Mouse (Mus musculus): Measurements from ENCODE around the gene Tubgcp2. TPM values are rescaled to one million over a fixed set of nuclear protein-coding genes. Genes with fewer than 3 reads are reported as not detected.

Tubgcp2 gene
- polyA plus RNA-seq, 1 experiment from 2014 or later = 62.9 TPM

DNA sequence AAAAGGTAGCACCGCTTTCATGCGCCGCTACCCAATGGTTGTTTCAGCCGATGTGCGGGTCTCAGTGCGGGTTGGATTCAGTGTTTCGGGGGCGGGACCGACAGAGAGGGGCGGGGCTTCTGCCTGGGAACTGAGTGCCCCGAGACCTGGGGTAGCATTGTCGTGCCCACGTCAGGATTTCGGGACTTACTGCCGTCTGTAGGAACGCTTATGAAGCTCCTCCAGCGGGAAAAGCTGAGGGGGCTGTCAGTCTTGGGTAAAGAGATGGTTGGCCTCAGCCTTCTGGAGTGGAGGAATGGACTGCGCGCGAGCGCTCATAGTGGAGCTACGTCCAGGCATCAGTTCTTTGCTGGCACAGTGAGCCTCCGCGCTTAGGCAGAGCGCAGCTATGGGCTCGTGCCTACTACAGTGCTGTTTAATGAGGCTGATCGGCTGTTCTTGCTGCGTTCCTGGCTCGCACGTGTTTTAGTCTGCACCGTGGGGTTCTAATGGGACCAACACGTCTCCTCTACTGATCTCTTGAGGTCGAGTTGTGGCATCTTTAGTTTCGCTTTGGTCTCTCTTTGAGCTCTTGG lies 12.7 kb upstream of the Tubgcp2 start:
- Histone ChIP-seq H3K36me3 (ENCODE audit: control insufficient read depth, insufficient read depth, low read length) (no peaks in the 10 kb centered on the region), H3K27ac (ENCODE audit: low read depth, low read length) (no peak overlapping the region), H3K9me3 (ENCODE audit: control insufficient read depth, low read length) (no peaks in the 10 kb centered on the region), H3K9ac (ENCODE audit: low read depth, low read length) (no peak overlapping the region), H3K27me3 (ENCODE audit: control insufficient read depth, insufficient read depth, low read length) (peaks cover 81% of the 10 kb centered on the region), H3K4me3 (ENCODE audit: low read length) (peak overlapping the region; percentile 38), H3K4me2 (replicated peaks; ENCODE audit: low read depth, low read length) (peak overlapping the region; percentile 56), H3K4me1 (ENCODE audit: control insufficient read depth, insufficient read depth, low read length) (peaks cover 4% of the 10 kb centered on the region; the same call in 1 of the 2 replicates)
- WGBS = under 1% methylated on average over 34 of the region's 34 CpGs
- ATAC-seq (ENCODE audit: low FRiP score, low TSS enrichment) = peak; percentile 43

DNA sequence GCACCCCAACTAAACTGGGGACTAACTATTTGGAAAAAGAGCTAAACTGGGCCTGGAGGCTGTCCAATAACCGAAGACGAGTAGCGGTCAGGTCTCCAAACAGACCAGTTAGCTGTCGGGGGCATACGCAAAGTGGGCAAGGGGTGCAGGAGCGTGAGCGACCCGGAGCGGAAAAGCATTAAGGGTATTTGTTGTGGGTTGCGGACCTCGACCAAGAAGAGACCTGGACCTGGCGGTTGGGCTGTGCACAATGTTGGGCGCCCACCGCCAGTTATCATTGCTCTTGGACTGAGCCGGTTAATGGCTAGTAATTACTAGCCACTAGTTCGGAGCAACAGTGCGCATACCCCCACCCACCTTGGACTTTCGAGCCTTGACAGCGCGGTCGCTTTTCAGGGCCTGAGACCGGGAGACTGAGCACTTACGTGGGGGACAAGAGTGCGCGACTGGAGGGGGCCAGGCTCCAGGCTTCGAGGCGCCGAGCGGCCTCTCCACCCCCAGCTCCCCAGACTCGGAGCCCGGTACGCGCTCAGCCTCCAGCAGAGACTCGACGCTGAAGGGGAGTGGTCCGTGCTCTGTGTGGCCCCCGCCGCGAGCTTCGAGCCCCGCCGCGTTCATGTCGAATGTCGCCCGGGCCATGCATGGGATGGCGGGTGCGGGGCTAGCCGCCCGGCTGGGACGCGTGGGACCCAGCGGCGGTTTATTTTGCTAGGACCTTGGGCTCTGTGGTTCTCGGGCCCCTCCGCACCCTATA lies 12.1 kb upstream of the Tubgcp2 start, which contains the start of gene Msx3:
TSS of gene Msx3 (minus strand) at position 729 of the 754 bp plus-strand sequence.
- Histone ChIP-seq H3K4me2 (replicated peaks; ENCODE audit: low read depth, low read length) (peak within 1 kb of the TSS; percentile 56), H3K36me3 (ENCODE audit: control insufficient read depth, insufficient read depth, low read length) (no peaks in the 10 kb centered on the region), H3K4me3 (ENCODE audit: low read length) (peak within 1 kb of the TSS; percentile 38), H3K9ac (ENCODE audit: low read depth, low read length) (no peak within 1 kb of the TSS), H3K9me3 (ENCODE audit: control insufficient read depth, low read length) (no peaks in the 10 kb centered on the region), H3K4me1 (ENCODE audit: control insufficient read depth, insufficient read depth, low read length) (peaks cover 4% of the 10 kb centered on the region; the same call in 1 of the 2 replicates), H3K27me3 (ENCODE audit: control insufficient read depth, insufficient read depth, low read length) (peaks cover 83% of the 10 kb centered on the region), H3K27ac (ENCODE audit: low read depth, low read length) (no peak within 1 kb of the TSS)
- ATAC-seq (ENCODE audit: low FRiP score, low TSS enrichment) = peak; percentile 54
- under 1% methylated on average over 56 of the region's 56 CpGs for WGBS

DNA sequence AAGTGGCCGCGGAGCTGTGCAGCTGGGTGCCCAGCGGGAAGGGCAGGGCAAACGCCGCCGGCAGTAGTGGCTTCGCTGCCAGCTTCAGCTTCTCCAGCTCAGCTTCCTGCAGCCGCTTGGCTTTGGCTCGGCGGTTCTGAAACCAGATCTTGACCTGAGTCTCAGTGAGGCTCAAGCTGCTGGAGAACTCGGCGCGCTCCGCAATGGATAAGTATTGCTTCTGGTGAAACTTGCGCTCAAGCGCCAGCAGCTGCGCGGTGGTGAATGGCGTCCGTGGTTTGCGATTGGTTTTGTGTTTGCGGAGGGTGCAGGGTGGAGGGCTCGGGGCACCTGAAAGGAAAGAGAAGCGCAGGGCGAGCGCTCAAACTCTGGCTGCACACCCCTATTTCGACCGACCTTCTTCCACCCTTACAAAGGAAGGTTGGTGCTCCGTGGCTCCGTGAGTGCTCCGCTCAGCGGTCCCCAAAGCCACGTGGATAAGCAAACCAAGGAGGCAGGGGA lies 11.4 kb upstream of the Tubgcp2 start:
- H3K4me1 ChIP-seq (ENCODE audit: control insufficient read depth, insufficient read depth, low read length) = peaks cover 4% of the 10 kb centered on the region; the same call in 1 of the 2 replicates
- ATAC-seq (ENCODE audit: low FRiP score, low TSS enrichment) = no peak
- H3K27ac ChIP-seq (ENCODE audit: low read depth, low read length) = no peak overlapping the region
- WGBS = 2% methylated on average over 33 of the region's 33 CpGs
- H3K9ac ChIP-seq (ENCODE audit: low read depth, low read length) = no peak overlapping the region
- peak overlapping the region; percentile 38 for H3K4me3 ChIP-seq (ENCODE audit: low read length)
- H3K9me3 ChIP-seq (ENCODE audit: control insufficient read depth, low read length) = no peaks in the 10 kb centered on the region
- H3K36me3 ChIP-seq (ENCODE audit: control insufficient read depth, insufficient read depth, low read length) = no peaks in the 10 kb centered on the region
- H3K27me3 ChIP-seq (ENCODE audit: control insufficient read depth, insufficient read depth, low read length) = peaks cover 79% of the 10 kb centered on the region
- peak overlapping the region; percentile 36 for H3K4me2 ChIP-seq (replicated peaks; ENCODE audit: low read depth, low read length)

DNA sequence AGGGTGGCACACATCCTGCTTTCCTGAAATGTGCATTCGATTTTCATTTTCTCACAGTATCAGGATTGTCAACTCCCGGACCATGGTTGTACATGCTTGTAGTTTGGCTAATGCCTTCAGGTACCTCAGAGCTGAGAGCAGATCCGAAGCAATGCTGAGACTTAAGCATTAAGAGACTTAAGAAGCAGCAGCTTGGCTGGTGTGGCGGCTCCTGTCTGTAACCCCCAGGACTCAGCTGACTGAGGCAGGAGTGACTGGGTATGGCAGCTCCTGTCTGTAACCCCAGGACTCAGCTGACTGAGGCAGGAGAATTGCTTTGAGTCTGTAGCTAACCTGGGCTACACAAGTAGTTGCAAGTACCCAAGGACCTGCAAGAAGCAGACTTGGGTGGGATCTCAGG lies 9.1 kb upstream of the Tubgcp2 start:
- Histone ChIP-seq H3K36me3 (ENCODE audit: control insufficient read depth, insufficient read depth, low read length) (peaks cover 7% of the 10 kb centered on the region; the same call in 1 of the 2 replicates), H3K4me3 (ENCODE audit: low read length) (no peak overlapping the region), H3K4me1 (ENCODE audit: control insufficient read depth, insufficient read depth, low read length) (peaks cover 4% of the 10 kb centered on the region; the same call in 1 of the 2 replicates), H3K4me2 (replicated peaks; ENCODE audit: low read depth, low read length) (no peak overlapping the region), H3K27me3 (ENCODE audit: control insufficient read depth, insufficient read depth, low read length) (peaks cover 59% of the 10 kb centered on the region), H3K27ac (ENCODE audit: low read depth, low read length) (no peak overlapping the region), H3K9ac (ENCODE audit: low read depth, low read length) (0 out of 2 replicates have a peak overlapping the region, but pooled peaks have one; percentile 12), H3K9me3 (ENCODE audit: control insufficient read depth, low read length) (no peaks in the 10 kb centered on the region)
- ATAC-seq (ENCODE audit: low FRiP score, low TSS enrichment) = no peak
- 87% methylated on average over 4 of the region's 4 CpGs for WGBS

DNA sequence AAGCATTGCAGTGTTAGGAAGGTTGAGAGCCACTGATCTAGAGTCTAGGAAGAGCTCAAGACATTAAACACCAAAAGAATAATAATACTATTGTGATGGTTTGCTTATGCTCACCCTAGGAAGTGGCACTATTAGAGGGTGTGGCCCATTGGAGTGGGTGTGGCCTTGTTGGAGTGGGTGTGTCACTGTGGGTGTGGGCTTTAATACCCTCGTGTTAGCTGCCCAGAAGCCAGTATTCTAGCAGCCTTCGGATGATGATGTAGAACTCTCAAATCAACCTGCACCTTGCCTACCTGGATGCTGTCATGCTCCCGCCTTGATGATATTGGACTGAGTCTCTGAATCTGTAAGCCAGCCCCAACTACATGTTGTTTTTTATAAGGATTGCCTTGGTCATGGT lies 6.3 kb upstream of the Tubgcp2 start:
- peaks cover 31% of the 10 kb centered on the region for H3K27me3 ChIP-seq (ENCODE audit: control insufficient read depth, insufficient read depth, low read length)
- H3K27ac ChIP-seq (ENCODE audit: low read depth, low read length) = no peak overlapping the region
- H3K36me3 ChIP-seq (ENCODE audit: control insufficient read depth, insufficient read depth, low read length) = peaks cover 19% of the 10 kb centered on the region; the same call in 1 of the 2 replicates
- 60% methylated on average over 3 of the region's 3 CpGs for WGBS
- no peak for ATAC-seq (ENCODE audit: low FRiP score, low TSS enrichment)
- H3K9ac ChIP-seq (ENCODE audit: low read depth, low read length) = no peak overlapping the region
- H3K4me3 ChIP-seq (ENCODE audit: low read length) = no peak overlapping the region
- no peaks in the 10 kb centered on the region for H3K4me1 ChIP-seq (ENCODE audit: control insufficient read depth, insufficient read depth, low read length)
- no peak overlapping the region for H3K4me2 ChIP-seq (replicated peaks; ENCODE audit: low read depth, low read length)
- no peaks in the 10 kb centered on the region for H3K9me3 ChIP-seq (ENCODE audit: control insufficient read depth, low read length)

DNA sequence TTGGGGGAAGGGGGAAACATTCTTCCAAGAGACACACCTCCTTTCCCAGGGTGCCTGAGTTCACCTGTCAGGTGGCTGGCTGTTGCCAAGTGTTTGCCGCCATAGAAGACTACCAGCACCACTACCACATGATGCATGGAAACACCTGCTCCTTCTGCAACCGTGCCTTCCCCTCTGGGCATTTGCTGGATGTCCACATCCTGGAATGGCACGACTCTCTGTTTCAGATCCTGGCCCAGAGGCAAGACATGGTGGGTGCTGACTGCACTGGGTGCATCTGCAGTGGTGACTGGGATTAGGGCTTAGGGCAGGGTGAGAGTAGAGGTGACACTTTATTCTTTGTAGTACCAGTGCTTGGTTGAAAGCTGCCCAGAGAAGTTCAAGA lies 694 bp upstream of the Tubgcp2 start:
- H3K27ac ChIP-seq (ENCODE audit: low read depth, low read length) = no peak overlapping the region
- peak overlapping the region; percentile 85; the same call in 1 of the 2 replicates for H3K9ac ChIP-seq (ENCODE audit: low read depth, low read length)
- H3K27me3 ChIP-seq (ENCODE audit: control insufficient read depth, insufficient read depth, low read length) = no peaks in the 10 kb centered on the region
- peak overlapping the region; percentile 84 for H3K4me3 ChIP-seq (ENCODE audit: low read length)
- H3K9me3 ChIP-seq (ENCODE audit: control insufficient read depth, low read length) = no peaks in the 10 kb centered on the region
- H3K4me2 ChIP-seq (replicated peaks; ENCODE audit: low read depth, low read length) = peak overlapping the region; percentile 89
- H3K4me1 ChIP-seq (ENCODE audit: control insufficient read depth, insufficient read depth, low read length) = no peaks in the 10 kb centered on the region
- 66% methylated on average over 3 of the region's 3 CpGs for WGBS
- peaks cover 35% of the 10 kb centered on the region for H3K36me3 ChIP-seq (ENCODE audit: control insufficient read depth, insufficient read depth, low read length)
- ATAC-seq (ENCODE audit: low FRiP score, low TSS enrichment) = peak; percentile 5; the same call in 1 of the 2 replicates

DNA sequence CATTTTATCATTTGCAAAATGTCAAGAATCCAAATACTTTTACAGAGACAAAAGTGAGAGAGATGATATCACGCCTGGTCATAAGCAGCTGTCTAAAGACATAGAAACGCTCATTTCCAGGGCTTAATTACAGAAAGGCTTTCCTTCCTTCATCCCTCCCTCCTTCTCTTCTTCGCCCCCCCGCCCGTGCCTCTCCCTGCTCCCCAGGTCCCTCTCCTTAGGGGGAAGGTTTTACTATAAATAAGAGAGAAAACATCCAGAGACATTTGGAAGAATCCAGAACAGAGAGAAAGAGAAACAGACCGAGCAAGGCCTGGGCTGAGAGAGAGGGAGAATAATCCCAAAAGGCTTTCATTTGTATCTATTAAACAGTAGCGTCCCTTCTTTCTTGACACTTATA lies 1.0 kb downstream of the Tubgcp2 start:
- Histone ChIP-seq H3K9me3 (ENCODE audit: control insufficient read depth, low read length) (no peaks in the 10 kb centered on the region), H3K9ac (ENCODE audit: low read depth, low read length) (peak overlapping the region; percentile 85), H3K4me2 (replicated peaks; ENCODE audit: low read depth, low read length) (peak overlapping the region; percentile 89), H3K4me3 (ENCODE audit: low read length) (peak overlapping the region; percentile 84), H3K27me3 (ENCODE audit: control insufficient read depth, insufficient read depth, low read length) (no peaks in the 10 kb centered on the region), H3K36me3 (ENCODE audit: control insufficient read depth, insufficient read depth, low read length) (peaks cover 43% of the 10 kb centered on the region), H3K27ac (ENCODE audit: low read depth, low read length) (peak overlapping the region; percentile 89; the same call in 1 of the 2 replicates), H3K4me1 (ENCODE audit: control insufficient read depth, insufficient read depth, low read length) (no peaks in the 10 kb centered on the region)
- no peak for ATAC-seq (ENCODE audit: low FRiP score, low TSS enrichment)
- WGBS = 16% methylated on average over 7 of the region's 7 CpGs

DNA sequence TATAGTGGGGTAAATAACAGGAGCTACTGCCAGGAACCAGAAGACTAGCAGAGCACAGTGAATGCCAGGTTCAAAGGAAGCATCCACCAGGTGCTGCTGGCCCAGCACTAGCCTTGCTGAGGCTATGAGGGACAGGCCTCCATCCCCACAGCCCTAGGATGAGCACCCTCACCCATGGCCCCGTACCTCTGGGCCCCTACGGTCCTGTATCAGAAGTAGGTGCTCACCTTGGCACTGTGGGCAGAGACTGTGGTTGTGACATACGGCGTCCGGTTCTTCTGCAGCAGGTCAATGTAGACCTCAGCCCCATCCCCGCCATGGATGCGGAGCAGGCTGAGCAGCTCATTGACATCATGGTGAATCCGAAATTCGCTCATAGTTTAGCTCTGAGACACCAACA lies 3.1 kb downstream of the Tubgcp2 start:
- H3K27ac ChIP-seq (ENCODE audit: low read depth, low read length) = no peak overlapping the region
- no peak overlapping the region for H3K4me2 ChIP-seq (replicated peaks; ENCODE audit: low read depth, low read length)
- no peak for ATAC-seq (ENCODE audit: low FRiP score, low TSS enrichment)
- H3K36me3 ChIP-seq (ENCODE audit: control insufficient read depth, insufficient read depth, low read length) = peaks cover 52% of the 10 kb centered on the region
- no peaks in the 10 kb centered on the region for H3K9me3 ChIP-seq (ENCODE audit: control insufficient read depth, low read length)
- H3K27me3 ChIP-seq (ENCODE audit: control insufficient read depth, insufficient read depth, low read length) = no peaks in the 10 kb centered on the region
- H3K4me3 ChIP-seq (ENCODE audit: low read length) = no peak overlapping the region
- H3K4me1 ChIP-seq (ENCODE audit: control insufficient read depth, insufficient read depth, low read length) = no peaks in the 10 kb centered on the region
- H3K9ac ChIP-seq (ENCODE audit: low read depth, low read length) = no peak overlapping the region
- 97% methylated on average over 9 of the region's 9 CpGs for WGBS

DNA sequence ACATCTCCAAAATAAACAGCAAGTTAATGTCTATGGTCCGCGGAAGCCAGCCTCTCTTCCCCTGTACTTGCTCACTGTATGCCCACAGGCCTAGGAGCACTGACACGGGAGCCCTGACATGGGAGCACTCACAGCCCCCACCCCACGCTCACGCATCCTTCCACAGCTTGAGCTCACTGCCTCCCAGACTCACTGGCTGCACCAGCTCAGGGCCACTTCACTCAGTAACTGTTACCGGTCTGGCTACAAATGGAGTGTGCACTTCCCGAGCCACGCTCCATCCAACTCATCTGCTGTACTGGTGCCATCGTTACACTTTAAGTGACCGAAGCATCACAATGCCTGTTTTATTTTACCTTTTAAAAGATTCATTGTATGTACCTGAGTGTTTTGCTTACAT lies 4.1 kb downstream of the Tubgcp2 start:
- Histone ChIP-seq H3K4me2 (replicated peaks; ENCODE audit: low read depth, low read length) (no peak overlapping the region), H3K4me3 (ENCODE audit: low read length) (no peak overlapping the region), H3K27ac (ENCODE audit: low read depth, low read length) (no peak overlapping the region), H3K27me3 (ENCODE audit: control insufficient read depth, insufficient read depth, low read length) (no peaks in the 10 kb centered on the region), H3K36me3 (ENCODE audit: control insufficient read depth, insufficient read depth, low read length) (peaks cover 57% of the 10 kb centered on the region), H3K4me1 (ENCODE audit: control insufficient read depth, insufficient read depth, low read length) (no peaks in the 10 kb centered on the region), H3K9me3 (ENCODE audit: control insufficient read depth, low read length) (no peaks in the 10 kb centered on the region), H3K9ac (ENCODE audit: low read depth, low read length) (no peak overlapping the region)
- no peak for ATAC-seq (ENCODE audit: low FRiP score, low TSS enrichment)
- 98% methylated on average over 10 of the region's 10 CpGs for WGBS
